Mouse (Mus musculus) spleen, adult 2 months (tissue): Measurements from ENCODE around the gene Rsbn1.

ENCODE experiments used
- CTCF ChIP-seq: fragments of 200-500 bp; IDR thresholded peaks from 2 replicates; pipeline ENCODE4 v1.5.1; 2011; ENCODE audit warnings: mild to moderate bottlenecking, inconsistent platforms; ENCODE audit not compliant: insufficient read depth, insufficient read length, insufficient replicate concordance; ENCODE audit errors: extremely low read depth
- POLR2A ChIP-seq: fragments of 200-500 bp; IDR thresholded peaks from 2 replicates; pipeline ENCODE4 v1.6.1; 2011; ENCODE audit warnings: low read depth, low read length, inconsistent platforms

DNA sequence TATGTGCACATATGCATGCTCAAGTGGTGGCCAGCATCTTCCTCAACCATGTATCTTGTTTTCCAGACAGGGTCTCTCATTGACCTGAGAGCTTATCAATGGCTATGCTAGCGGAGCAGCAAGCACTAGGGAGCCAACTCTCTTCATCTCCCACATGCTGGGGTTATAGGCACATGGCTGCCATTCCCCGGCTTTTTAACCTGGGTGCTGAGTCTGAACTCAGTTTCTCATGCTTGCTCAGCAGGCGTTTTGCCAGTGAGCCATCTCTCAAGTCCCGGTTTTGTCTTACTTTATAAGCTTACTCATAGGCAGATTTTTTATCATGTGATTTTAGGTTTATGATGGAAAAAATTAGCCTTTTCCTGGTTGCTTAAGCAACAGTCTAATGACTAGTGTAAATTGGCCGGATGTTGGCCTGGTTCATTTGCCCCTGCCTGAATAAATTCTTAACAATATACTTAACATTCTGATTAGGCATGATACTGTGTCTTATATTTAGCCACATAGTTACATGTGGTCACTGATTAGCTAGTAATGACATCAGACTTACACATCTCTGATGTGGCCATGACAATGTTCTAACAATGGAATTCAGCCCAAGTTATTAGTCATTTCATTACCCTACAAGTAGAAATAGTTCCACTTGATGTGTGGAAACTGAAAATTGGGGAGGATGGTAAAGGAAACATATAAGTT lies 6.4 kb upstream of the Rsbn1 start:
- no peak for TF ChIP-seq CTCF
- no peak for TF ChIP-seq POLR2A
